Mouse (Mus musculus): ENCODE measurements at regions not wholly inside any gene's neighbourhood (a gene's known extent, or its start where the extent isn't known, plus 50 kb on each side); places are given as distances from the start of the nearest gene placed in this dataset.
A peak's percentile ranks its signal among the peaks of the same experiment; 100 is the strongest.

- Histone ChIP-seq H3K9me3 (peaks cover 5% of the 10 kb centered on the region; the same call in 1 of the 2 replicates), H3K27me3 (replicated peaks; ENCODE audit: low read depth, poor library complexity, severe bottlenecking) (no peaks in the 10 kb centered on the region), H3K27ac (replicated peaks) (no peak overlapping the region), H3K36me3 (replicated peaks) (no peaks in the 10 kb centered on the region), H3K4me1 (no peaks in the 10 kb centered on the region), H3K4me3 (no peak overlapping the region)
- no peak for DNase-seq (ENCODE audit: low spot score)
- WGBS: 82% methylated on average over 4 of the region's 4 CpGs
Observed at GRCm38 (mm10) chr7:51234616-51235015, 276.2 kb upstream of the Ano5 start.

- no peak overlapping the region for H3K27ac ChIP-seq (replicated peaks)
- 78% methylated on average over 2 of the region's 2 CpGs for WGBS
- no peak for DNase-seq (ENCODE audit: low spot score)
Observed at GRCm38 (mm10) chr7:51247695-51248094, 263.1 kb upstream of the Ano5 start.

GRCm38 (mm10) chr7:51254461-51254860 is 256.4 kb upstream of the Ano5 start:
- Histone ChIP-seq H3K4me3 (no peak overlapping the region), H3K4me1 (peaks cover 6% of the 10 kb centered on the region; the same call in 1 of the 2 replicates), H3K27ac (replicated peaks) (no peak overlapping the region), H3K36me3 (replicated peaks) (no peaks in the 10 kb centered on the region), H3K27me3 (replicated peaks; ENCODE audit: low read depth, poor library complexity, severe bottlenecking) (no peaks in the 10 kb centered on the region), H3K9me3 (no peaks in the 10 kb centered on the region)
- no peak for DNase-seq (ENCODE audit: low spot score)
- WGBS: 72% methylated on average over 2 of the region's 2 CpGs

More at GRCm38 (mm10) chr7:51247695-51248094, 263.1 kb upstream of the Ano5 start:
- Histone ChIP-seq H3K27me3 (replicated peaks; ENCODE audit: low read depth, poor library complexity, severe bottlenecking) (no peaks in the 10 kb centered on the region), H3K4me3 (no peak overlapping the region), H3K9me3 (no peaks in the 10 kb centered on the region), H3K36me3 (replicated peaks) (no peaks in the 10 kb centered on the region), H3K4me1 (peaks cover 6% of the 10 kb centered on the region; the same call in 1 of the 2 replicates)

GRCm38 (mm10) chr7:51259160-51259831 is 251.5 kb upstream of the Ano5 start:
- Histone ChIP-seq H3K27me3 (replicated peaks; ENCODE audit: low read depth, poor library complexity, severe bottlenecking) (no peaks in the 10 kb centered on the region), H3K27ac (replicated peaks) (no peak overlapping the region), H3K36me3 (replicated peaks) (no peaks in the 10 kb centered on the region), H3K9me3 (no peaks in the 10 kb centered on the region), H3K4me1 (no peaks in the 10 kb centered on the region), H3K4me3 (no peak overlapping the region)
- WGBS: 72% methylated on average over 2 of the region's 2 CpGs
- no peak for DNase-seq (ENCODE audit: low spot score)

- Histone ChIP-seq H3K4me3 (no peak overlapping the region), H3K36me3 (replicated peaks) (no peaks in the 10 kb centered on the region), H3K4me1 (no peaks in the 10 kb centered on the region), H3K9me3 (no peaks in the 10 kb centered on the region), H3K27ac (replicated peaks) (no peak overlapping the region), H3K27me3 (replicated peaks; ENCODE audit: low read depth, poor library complexity, severe bottlenecking) (no peaks in the 10 kb centered on the region)
- 83% methylated on average over 4 of the region's 4 CpGs for WGBS
- no peak for DNase-seq (ENCODE audit: low spot score)
Observed at GRCm38 (mm10) chr7:51264166-51264565, 246.7 kb upstream of the Ano5 start.

GRCm38 (mm10) chr7:51265896-51266295 is 244.9 kb upstream of the Ano5 start:
- Histone ChIP-seq H3K27me3 (replicated peaks; ENCODE audit: low read depth, poor library complexity, severe bottlenecking) (no peaks in the 10 kb centered on the region), H3K4me3 (no peak overlapping the region), H3K9me3 (no peaks in the 10 kb centered on the region), H3K27ac (replicated peaks) (no peak overlapping the region), H3K36me3 (replicated peaks) (no peaks in the 10 kb centered on the region), H3K4me1 (no peaks in the 10 kb centered on the region)
- DNase-seq (ENCODE audit: low spot score): no peak
- 76% methylated on average over 1 of the region's 1 CpGs for WGBS

GRCm38 (mm10) chr7:51266879-51267278 is 243.9 kb upstream of the Ano5 start:
- Histone ChIP-seq H3K4me1 (no peaks in the 10 kb centered on the region), H3K36me3 (replicated peaks) (no peaks in the 10 kb centered on the region), H3K27ac (replicated peaks) (no peak overlapping the region), H3K9me3 (no peaks in the 10 kb centered on the region), H3K27me3 (replicated peaks; ENCODE audit: low read depth, poor library complexity, severe bottlenecking) (no peaks in the 10 kb centered on the region), H3K4me3 (no peak overlapping the region)
- DNase-seq (ENCODE audit: low spot score): no peak
- WGBS: 67% methylated on average over 5 of the region's 5 CpGs

GRCm38 (mm10) chr7:51268743-51269142 is 242.1 kb upstream of the Ano5 start:
- DNase-seq (ENCODE audit: low spot score): no peak
- no peak overlapping the region for H3K4me3 ChIP-seq
- H3K27me3 ChIP-seq (replicated peaks; ENCODE audit: low read depth, poor library complexity, severe bottlenecking): no peaks in the 10 kb centered on the region
- no peaks in the 10 kb centered on the region for H3K36me3 ChIP-seq (replicated peaks)
- H3K9me3 ChIP-seq: no peaks in the 10 kb centered on the region
- WGBS: 42% methylated on average over 4 of the region's 4 CpGs
- H3K27ac ChIP-seq (replicated peaks): no peak overlapping the region
- no peaks in the 10 kb centered on the region for H3K4me1 ChIP-seq

GRCm38 (mm10) chr7:51270531-51271090 is 240.2 kb upstream of the Ano5 start:
- no peak overlapping the region for H3K27ac ChIP-seq (replicated peaks)
- no peak overlapping the region for H3K4me3 ChIP-seq
- H3K9me3 ChIP-seq: no peaks in the 10 kb centered on the region
- H3K27me3 ChIP-seq (replicated peaks; ENCODE audit: low read depth, poor library complexity, severe bottlenecking): no peaks in the 10 kb centered on the region
- no peaks in the 10 kb centered on the region for H3K4me1 ChIP-seq
- peak; percentile 49 for DNase-seq (ENCODE audit: low spot score)
- 61% methylated on average over 12 of the region's 12 CpGs for WGBS
- H3K36me3 ChIP-seq (replicated peaks): no peaks in the 10 kb centered on the region

- no peaks in the 10 kb centered on the region for H3K9me3 ChIP-seq
- H3K4me1 ChIP-seq: no peaks in the 10 kb centered on the region
- H3K36me3 ChIP-seq (replicated peaks): no peaks in the 10 kb centered on the region
- no peak overlapping the region for H3K4me3 ChIP-seq
- no peak overlapping the region for H3K27ac ChIP-seq (replicated peaks)
- no peak for DNase-seq (ENCODE audit: low spot score)
- H3K27me3 ChIP-seq (replicated peaks; ENCODE audit: low read depth, poor library complexity, severe bottlenecking): no peaks in the 10 kb centered on the region
Observed at GRCm38 (mm10) chr7:51281470-51281869, 229.4 kb upstream of the Ano5 start.

GRCm38 (mm10) chr7:51300238-51300637 is 210.6 kb upstream of the Ano5 start:
- Histone ChIP-seq H3K4me3 (no peak overlapping the region), H3K4me1 (peaks cover 3% of the 10 kb centered on the region; the same call in 1 of the 2 replicates), H3K9me3 (no peaks in the 10 kb centered on the region), H3K27me3 (replicated peaks; ENCODE audit: low read depth, poor library complexity, severe bottlenecking) (no peaks in the 10 kb centered on the region), H3K36me3 (replicated peaks) (no peaks in the 10 kb centered on the region), H3K27ac (replicated peaks) (no peak overlapping the region)
- peak; percentile 21 for DNase-seq (ENCODE audit: low spot score)
- 45% methylated on average over 3 of the region's 3 CpGs for WGBS

- no peak for DNase-seq (ENCODE audit: low spot score)
- Histone ChIP-seq H3K27ac (replicated peaks) (no peak overlapping the region), H3K27me3 (replicated peaks; ENCODE audit: low read depth, poor library complexity, severe bottlenecking) (no peaks in the 10 kb centered on the region), H3K4me3 (no peak overlapping the region), H3K36me3 (replicated peaks) (no peaks in the 10 kb centered on the region), H3K4me1 (0 out of 2 replicates have a peak, but pooled peaks cover 3% of the 10 kb centered on the region), H3K9me3 (no peaks in the 10 kb centered on the region)
- 63% methylated on average over 2 of the region's 2 CpGs for WGBS
Observed at GRCm38 (mm10) chr7:51307757-51308156, 203.1 kb upstream of the Ano5 start.

- WGBS: 44% methylated on average over 3 of the region's 3 CpGs
- Histone ChIP-seq H3K27me3 (replicated peaks; ENCODE audit: low read depth, poor library complexity, severe bottlenecking) (no peaks in the 10 kb centered on the region), H3K36me3 (replicated peaks) (no peaks in the 10 kb centered on the region), H3K4me3 (no peak overlapping the region), H3K4me1 (0 out of 2 replicates have a peak, but pooled peaks cover 3% of the 10 kb centered on the region), H3K9me3 (no peaks in the 10 kb centered on the region), H3K27ac (replicated peaks) (no peak overlapping the region)
- DNase-seq (ENCODE audit: low spot score): no peak
Observed at GRCm38 (mm10) chr7:51310191-51310590, 200.6 kb upstream of the Ano5 start.

Data from embryonic facial prominence, embryonic 10.5 days (tissue).